Mouse (Mus musculus) G1E (cell line): ENCODE measurements around the gene Usp1.

Experiments used
- CTCF ChIP-seq: IDR thresholded peaks from 2 replicates; pipeline ENCODE4 v1.5.1; 2012; ENCODE audit warnings: low read depth, low read length, inconsistent platforms, mixed read lengths
- GATA1 ChIP-seq: IDR thresholded peaks from 2 replicates; pipeline ENCODE4 v1.6.1; 2012; ENCODE audit warnings: borderline replicate concordance, low read length, inconsistent platforms, mixed read lengths
- TAL1 ChIP-seq: conservative IDR thresholded peaks from 2 replicates; pipeline ENCODE4 v1.6.1; 2012; ENCODE audit warnings: low read depth, low read length, inconsistent platforms, mixed read lengths

DNA sequence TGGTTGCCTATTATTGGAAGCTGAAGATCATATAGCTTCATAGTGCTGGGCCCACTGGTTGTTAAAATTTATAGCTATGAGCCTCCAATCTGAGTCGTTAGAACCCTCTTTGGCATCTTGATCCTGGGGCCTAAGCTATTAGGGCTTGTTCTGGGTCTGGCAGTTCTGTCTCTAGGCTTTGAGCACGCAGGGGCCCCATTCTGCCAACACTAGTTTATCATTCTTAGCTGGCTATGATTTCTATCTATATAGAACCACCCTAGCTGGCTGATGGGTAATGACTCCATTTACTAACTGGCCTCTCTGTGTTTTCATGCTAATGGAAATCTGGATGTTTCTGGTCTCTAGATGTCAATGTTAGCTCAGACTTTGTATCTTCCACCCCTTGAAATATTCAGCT, 5.9 kb upstream of the Usp1 start:
- TF ChIP-seq CTCF (no peak), GATA1 (no peak), TAL1 (no peak)
